Mouse (Mus musculus): ENCODE results near the gene Arhgap9. TPM values are rescaled to one million over a fixed set of nuclear protein-coding genes. Genes with fewer than 3 reads are reported as not detected.
A peak's percentile ranks its signal among the peaks of the same experiment; 100 is the strongest.
"Not testable (repeated sequence)": the region's sequence is repeated elsewhere in the genome, so short reads cannot be mapped to it uniquely, and the experiment has no call there.

Gene Arhgap9
- total RNA-seq, 2 experiments from 2014 or later = 1.1 to 2.3 TPM

- no peak for DNase-seq
These were observed 29.7 kb upstream of the Arhgap9 start for GRCm38 (mm10) chr10:127291881-127292638.

GRCm38 (mm10) chr10:127292987-127293538, 28.7 kb upstream of the Arhgap9 start:
- no peak for DNase-seq

- DNase-seq = no peak
These were observed 28.1 kb upstream of the Arhgap9 start for GRCm38 (mm10) chr10:127293590-127294113.

- no peak for DNase-seq
These were observed 26.8 kb upstream of the Arhgap9 start for GRCm38 (mm10) chr10:127294895-127295510.

- DNase-seq = no peak
These were observed 25.6 kb upstream of the Arhgap9 start for GRCm38 (mm10) chr10:127295986-127296794.

- no peak for DNase-seq
These were observed 24.5 kb upstream of the Arhgap9 start for GRCm38 (mm10) chr10:127297015-127297871.

GRCm38 (mm10) chr10:127300361-127300760, 21.4 kb upstream of the Arhgap9 start:
- no peak for DNase-seq

- no peak for DNase-seq
These were observed 18.6 kb upstream of the Arhgap9 start for GRCm38 (mm10) chr10:127303136-127303535.

GRCm38 (mm10) chr10:127309167-127309566, 12.6 kb upstream of the Arhgap9 start:
- DNase-seq = not testable (repeated sequence)

- no peak for DNase-seq
These were observed 11.0 kb upstream of the Arhgap9 start for GRCm38 (mm10) chr10:127310523-127311475.

GRCm38 (mm10) chr10:127311476-127312355, 10.0 kb upstream of the Arhgap9 start, which contains the start of gene Mars:
Gene Mars, minus strand, starts transcription at chr10:127311786.
- DNase-seq = peak; percentile 84

GRCm38 (mm10) chr10:127312356-127312676, 9.4 kb upstream of the Arhgap9 start:
- peak; percentile 80 for DNase-seq

GRCm38 (mm10) chr10:127312858-127313257, 8.9 kb upstream of the Arhgap9 start:
- DNase-seq = no peak

GRCm38 (mm10) chr10:127313516-127313915, 8.2 kb upstream of the Arhgap9 start:
- not testable (repeated sequence) for DNase-seq

GRCm38 (mm10) chr10:127314950-127315349, 6.8 kb upstream of the Arhgap9 start:
- DNase-seq = not testable (repeated sequence)

GRCm38 (mm10) chr10:127317277-127317676, 4.5 kb upstream of the Arhgap9 start:
- no peak for DNase-seq

- DNase-seq = no peak
These were observed 3.8 kb upstream of the Arhgap9 start for GRCm38 (mm10) chr10:127318009-127318408.

- DNase-seq = no peak
These were observed 1.8 kb upstream of the Arhgap9 start for GRCm38 (mm10) chr10:127319969-127320368.

- DNase-seq = no peak
These were observed 414 bp downstream of the Arhgap9 start for GRCm38 (mm10) chr10:127322178-127322577.
